Mouse (Mus musculus): ENCODE results near the gene Tpo. TPM values are rescaled to one million over a fixed set of nuclear protein-coding genes. Genes with fewer than 3 reads are reported as not detected.

Tpo gene
- total RNA-seq, 2 experiments from 2014 or later: 0.24 to 0.26 TPM

DNA sequence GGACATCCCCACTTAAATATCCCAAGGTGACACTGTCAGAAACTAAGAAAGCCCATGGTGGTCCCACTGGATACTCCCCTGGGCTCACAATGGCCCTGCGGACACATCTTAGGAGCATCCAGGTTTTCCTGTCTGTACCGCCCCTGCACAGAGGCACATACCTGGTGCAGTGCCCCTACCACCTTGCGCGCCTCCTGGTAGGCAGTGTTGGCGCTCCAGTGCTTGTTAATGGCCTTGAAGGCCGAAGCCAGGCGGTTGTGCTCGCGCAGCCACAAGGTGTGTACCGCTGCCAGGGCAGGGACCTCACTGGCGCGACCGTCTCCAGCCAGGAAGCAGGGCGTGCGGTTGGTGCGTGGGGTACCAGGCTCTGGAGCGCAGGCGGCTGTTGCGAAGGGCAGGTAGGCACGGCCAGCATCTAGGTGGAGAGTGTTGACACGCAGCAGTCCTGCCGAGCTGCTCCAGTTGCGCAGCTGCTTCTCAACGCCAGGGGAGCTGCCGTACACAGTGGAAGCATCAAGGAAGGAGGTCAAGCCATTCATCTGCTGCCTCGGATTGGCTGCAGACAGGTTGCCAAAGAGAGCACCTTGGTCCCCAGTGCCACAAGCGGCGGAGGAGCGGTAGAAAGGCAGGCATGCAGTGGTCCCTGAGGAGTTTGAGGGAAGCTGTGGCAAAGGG is 29.4 kb downstream of the Tpo start:
- intact Hi-C loops (cut with DNase I): no loop called here
- no peak for DNase-seq (ENCODE audit: extremely low spot score in 1 of 2, low spot score in 2 of 2)

DNA sequence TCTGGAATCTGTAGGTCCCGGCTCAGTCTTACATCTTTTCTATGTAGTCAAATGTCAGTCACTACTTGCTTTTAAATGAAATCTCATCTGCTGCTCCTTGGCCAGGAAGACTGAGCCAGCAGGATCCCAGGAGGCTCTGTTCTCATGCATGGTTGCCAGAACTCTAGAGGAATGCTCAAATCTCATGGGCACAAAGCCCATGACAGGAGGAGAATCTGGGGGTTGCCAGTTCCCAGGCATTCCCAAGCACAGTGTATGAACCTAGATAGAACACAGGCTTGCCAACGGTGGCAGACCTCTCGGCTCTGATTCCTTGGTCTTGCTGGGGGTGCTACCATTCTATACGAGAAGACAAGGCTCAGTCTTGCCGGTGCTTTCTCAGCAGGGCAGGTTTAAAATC is 40.3 kb downstream of the Tpo start:
- intact Hi-C loops (cut with DNase I): no loop called here

GRCm38 (mm10) chr12:30083971-30084370 is 48.5 kb downstream of the Tpo start:
- DNase-seq (ENCODE audit: extremely low spot score in 1 of 2, low spot score in 2 of 2): no peak
- intact Hi-C loops (cut with DNase I): no loop called here

More for the DNA sequence above, 40.3 kb downstream of the Tpo start:
- peak in 1 of 2 experiments; percentile 14 for DNase-seq (ENCODE audit: extremely low spot score in 1 of 2, low spot score in 2 of 2)

GRCm38 (mm10) chr12:30077056-30077455 is 55.4 kb downstream of the Tpo start:
- intact Hi-C loops (cut with DNase I): no loop called here
- DNase-seq (ENCODE audit: extremely low spot score in 1 of 2, low spot score in 2 of 2): no peak

DNA sequence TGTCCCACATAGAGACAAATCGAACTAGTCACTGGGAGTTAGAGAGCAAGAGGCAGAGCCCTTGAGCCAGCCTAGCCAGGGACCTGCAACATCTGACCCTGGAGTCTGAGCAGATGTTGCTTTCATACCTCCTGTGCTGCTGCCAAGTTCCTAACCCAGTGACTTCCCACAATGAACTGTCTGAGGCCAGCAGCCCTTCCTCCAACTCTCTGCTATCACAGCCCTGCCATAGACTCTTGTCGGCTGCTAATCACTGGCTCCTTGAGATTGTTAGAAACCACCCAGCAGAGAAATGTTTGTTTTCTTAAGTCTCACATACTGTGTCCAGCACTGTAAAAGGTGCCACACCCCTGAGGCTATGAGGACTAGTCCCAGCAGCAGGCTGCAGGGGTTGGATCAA is 56.1 kb downstream of the Tpo start:
- intact Hi-C loops (cut with DNase I): no loop called here
- no peak for DNase-seq (ENCODE audit: extremely low spot score in 1 of 2, low spot score in 2 of 2)

GRCm38 (mm10) chr12:30069321-30069720 is 63.1 kb downstream of the Tpo start:
- intact Hi-C loops (cut with DNase I): no loop called here
- no peak for DNase-seq (ENCODE audit: extremely low spot score in 1 of 2, low spot score in 2 of 2)

DNA sequence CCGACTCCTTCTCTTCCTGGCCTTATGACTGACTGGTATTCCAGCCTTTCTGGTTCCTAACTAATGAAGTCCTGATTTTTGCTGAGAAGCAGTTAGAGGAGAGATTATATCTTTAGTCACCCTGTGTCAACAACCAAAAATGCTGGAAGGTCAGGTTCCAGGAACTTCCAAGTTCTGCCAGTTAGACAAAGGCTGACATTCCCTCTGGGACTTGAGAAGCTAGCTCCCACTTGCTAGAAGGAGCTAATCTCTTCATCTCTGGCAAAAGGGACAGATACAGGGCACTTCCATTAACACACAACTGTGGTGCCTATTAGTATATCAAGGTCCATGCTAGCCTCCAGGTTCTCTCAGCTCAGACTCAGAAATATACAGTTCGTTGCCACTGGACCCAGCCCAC is 64.6 kb downstream of the Tpo start:
- no peak for DNase-seq (ENCODE audit: extremely low spot score in 1 of 2, low spot score in 2 of 2)
- intact Hi-C loops (cut with DNase I): no loop called here

DNA sequence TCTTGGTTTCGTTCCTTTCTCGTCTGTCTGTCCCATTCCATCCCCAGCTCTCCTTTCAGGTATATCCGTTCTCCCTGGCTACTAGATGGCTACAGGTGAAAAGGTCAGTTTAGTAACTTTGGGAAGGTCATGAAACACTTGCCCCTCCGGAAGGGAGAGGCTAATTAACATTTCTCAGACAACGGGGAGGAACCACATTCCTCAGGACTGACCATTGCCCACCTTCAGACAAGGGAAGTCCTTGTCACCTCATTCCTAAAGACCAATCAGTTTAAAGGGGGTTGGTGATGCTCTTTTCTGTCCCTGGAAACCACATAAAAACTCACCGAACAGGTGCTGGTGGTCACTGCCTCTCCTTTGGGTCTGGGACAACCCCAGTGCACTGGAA is 70.3 kb downstream of the Tpo start:
- intact Hi-C loops (cut with DNase I): no loop called here

DNA sequence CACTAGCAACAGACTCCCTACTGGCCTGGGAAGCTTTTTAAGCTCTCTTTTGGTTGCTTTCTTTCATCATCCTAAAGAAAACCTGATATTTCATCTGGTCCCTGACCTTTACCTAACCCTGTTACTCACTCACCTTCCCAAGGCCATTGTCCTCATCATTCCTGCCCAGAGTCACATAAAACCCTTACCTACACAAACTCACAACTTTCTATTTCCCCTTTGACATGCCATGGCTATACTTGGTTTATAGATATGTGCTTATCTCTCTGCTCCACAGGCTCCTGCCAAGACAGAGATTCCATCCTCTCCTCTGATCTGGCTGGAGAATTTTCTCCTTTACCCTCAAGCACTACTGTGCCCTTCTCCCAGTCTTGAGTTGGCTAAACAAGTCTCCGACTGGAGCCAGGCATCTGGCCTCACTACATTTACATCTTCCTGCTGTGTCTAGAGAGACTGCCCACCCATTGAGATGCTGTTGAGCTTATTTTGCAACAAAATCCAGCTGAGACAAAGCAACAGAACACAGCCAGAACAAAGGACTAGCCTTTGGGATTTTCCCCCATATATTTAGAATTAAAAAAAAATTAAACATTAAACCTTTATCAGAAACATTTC is 70.8 kb downstream of the Tpo start:
- intact Hi-C loops (cut with DNase I): no loop called here
- no peak for DNase-seq (ENCODE audit: extremely low spot score in 1 of 2, low spot score in 2 of 2)

More for the DNA sequence above, 70.3 kb downstream of the Tpo start:
- DNase-seq (ENCODE audit: extremely low spot score in 1 of 2, low spot score in 2 of 2): no peak

- intact Hi-C loops (cut with DNase I): loop anchor here (10.0 kb wide), 1 partner anchor 137 kb away; no protein-coding TSS in a partner anchor
- no peak for DNase-seq (ENCODE audit: extremely low spot score in 1 of 2, low spot score in 2 of 2)
These were observed 74.4 kb downstream of the Tpo start for GRCm38 (mm10) chr12:30058044-30058443.

DNA sequence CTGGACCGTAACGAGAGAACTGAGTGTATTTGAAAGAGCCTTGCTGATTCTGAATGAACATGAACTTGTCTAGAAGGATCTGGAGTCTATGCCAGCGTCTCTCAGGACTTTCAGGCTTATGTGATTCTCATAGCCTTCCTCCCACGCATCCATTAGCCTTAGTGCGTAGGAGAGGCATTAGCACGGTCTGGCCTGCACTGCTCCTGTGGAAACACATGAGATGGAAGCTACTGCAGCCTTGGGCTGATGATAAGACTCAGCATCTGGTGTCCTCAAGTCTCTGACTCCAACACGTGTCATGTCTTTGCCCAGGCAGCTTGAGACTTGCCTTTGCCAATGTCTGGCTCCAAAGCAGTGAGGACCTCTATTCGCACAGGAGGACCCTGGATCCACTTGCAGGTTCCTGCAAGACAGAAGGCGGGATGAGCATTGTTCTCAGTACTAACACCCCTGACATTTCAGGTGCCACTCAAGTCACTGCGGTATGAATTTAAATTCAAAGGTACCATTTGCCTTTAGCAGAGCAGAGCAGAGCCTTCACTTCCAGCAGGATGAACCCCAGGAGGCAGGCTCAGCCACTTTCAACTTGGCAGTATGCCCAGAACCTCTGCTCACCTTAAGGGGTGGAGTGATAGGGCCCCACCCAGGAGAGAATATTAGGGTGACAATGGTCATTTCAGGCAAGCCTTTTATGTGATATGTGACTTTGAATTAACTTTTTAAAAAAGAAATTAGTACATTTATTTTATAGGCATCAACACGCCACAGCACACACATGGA is 77.5 kb downstream of the Tpo start:
- intact Hi-C loops (cut with DNase I): loop anchor here (5.0 to 10.0 kb wide), 3 partner anchors 72 to 522 kb away; no protein-coding TSS in a partner anchor

GRCm38 (mm10) chr12:30050235-30050634 is 82.2 kb downstream of the Tpo start:
- intact Hi-C loops (cut with DNase I): loop anchor here (2.0 to 10.0 kb wide), 4 partner anchors 77 to 527 kb away; no protein-coding TSS in a partner anchor
- DNase-seq (ENCODE audit: extremely low spot score in 1 of 2, low spot score in 2 of 2): peak; percentile 51 to 63

More for the DNA sequence above, 77.5 kb downstream of the Tpo start:
- DNase-seq (ENCODE audit: extremely low spot score in 1 of 2, low spot score in 2 of 2): no peak

GRCm38 (mm10) chr12:30049818-30050217 is 82.6 kb downstream of the Tpo start:
- intact Hi-C loops (cut with DNase I): loop anchor here (2.0 to 10.0 kb wide), 5 partner anchors 77 to 835 kb away; partner anchors contain the start of gene Alkal2
- DNase-seq (ENCODE audit: extremely low spot score in 1 of 2, low spot score in 2 of 2): no peak

GRCm38 (mm10) chr12:30048848-30049247 is 83.6 kb downstream of the Tpo start:
- intact Hi-C loops (cut with DNase I): loop anchor here (10.0 kb wide), 1 partner anchor 836 kb away; the partner anchor contains the start of gene Alkal2
- DNase-seq (ENCODE audit: extremely low spot score in 1 of 2, low spot score in 2 of 2): no peak

DNA sequence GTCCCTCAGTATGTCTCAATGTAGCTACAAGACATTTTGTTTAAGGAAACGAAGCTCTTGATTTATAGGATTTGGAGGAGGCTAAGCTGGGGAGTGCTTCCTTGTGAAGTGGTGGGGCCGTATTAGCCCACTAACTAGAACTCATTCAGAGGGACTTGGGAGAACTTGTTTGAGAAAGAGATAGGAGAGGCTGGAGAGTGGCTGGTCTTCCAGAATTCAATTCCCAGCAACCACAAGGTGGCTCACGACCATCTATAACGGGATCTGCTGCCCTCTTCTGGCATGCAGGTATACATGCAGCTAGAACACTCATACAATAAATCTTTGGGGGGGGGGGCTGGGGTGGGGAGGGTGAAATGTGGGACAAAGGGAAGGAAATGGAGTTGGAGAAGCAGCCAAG is 92.3 kb downstream of the Tpo start:
- DNase-seq (ENCODE audit: extremely low spot score in 1 of 2, low spot score in 2 of 2): peak in 1 of 2 experiments; percentile 48
- intact Hi-C loops (cut with DNase I): loop anchor here (2.0 to 10.0 kb wide), 2 partner anchors 113 to 845 kb away; partner anchors contain the start of gene Alkal2

DNA sequence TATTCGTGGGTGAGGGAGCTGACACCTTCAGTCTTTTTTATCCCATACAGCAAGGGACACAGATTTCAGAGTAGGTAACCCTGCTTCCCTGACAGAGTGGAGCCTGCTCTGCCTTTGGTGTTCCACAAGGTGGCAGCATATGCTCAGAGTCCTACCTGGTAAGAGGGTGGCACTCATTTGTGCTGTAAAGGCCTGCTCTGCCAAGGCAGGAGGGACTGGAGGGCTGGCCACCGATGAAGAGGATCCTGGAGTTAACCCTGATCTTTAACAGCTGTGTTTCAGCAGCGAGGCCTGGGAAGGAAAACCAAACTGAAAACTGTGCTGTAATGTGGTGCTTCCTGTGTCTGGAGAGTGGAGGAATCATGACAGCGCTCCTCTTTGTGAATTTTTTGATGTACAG is 92.9 kb downstream of the Tpo start:
- intact Hi-C loops (cut with DNase I): no loop called here
- DNase-seq (ENCODE audit: extremely low spot score in 1 of 2, low spot score in 2 of 2): peak; percentile 61 to 63

GRCm38 (mm10) chr12:30036569-30037055 is 95.8 kb downstream of the Tpo start:
- DNase-seq (ENCODE audit: extremely low spot score in 1 of 2, low spot score in 2 of 2): peak in 1 of 2 experiments; percentile 55
- intact Hi-C loops (cut with DNase I): no loop called here

- no peak for DNase-seq (ENCODE audit: extremely low spot score in 1 of 2, low spot score in 2 of 2)
- intact Hi-C loops (cut with DNase I): no loop called here
These were observed 96.4 kb downstream of the Tpo start for GRCm38 (mm10) chr12:30035841-30036568.

DNA sequence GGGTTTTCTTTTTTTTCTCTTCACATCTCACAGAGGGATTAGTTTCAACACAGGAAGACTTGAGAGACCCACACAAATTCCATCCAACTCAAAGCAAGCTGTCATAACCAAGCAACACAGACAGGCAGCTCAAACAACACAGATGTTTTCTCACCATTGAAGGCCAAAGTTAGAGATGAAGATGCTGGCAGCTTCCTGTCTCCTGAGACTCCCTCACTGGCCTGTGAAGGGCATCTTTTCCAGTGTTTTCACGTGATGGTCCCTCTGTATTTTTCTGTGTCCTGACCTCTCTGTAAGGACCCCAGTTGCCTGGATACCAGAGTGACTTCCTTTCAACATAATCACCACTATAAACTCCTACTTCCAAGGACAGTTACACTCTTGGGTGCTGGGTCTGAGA is 97.0 kb downstream of the Tpo start:
- no peak for DNase-seq (ENCODE audit: extremely low spot score in 1 of 2, low spot score in 2 of 2)
- intact Hi-C loops (cut with DNase I): no loop called here

All from left cerebral cortex, postnatal 10 days (tissue).